Comparison of ENCODE assay signal across 27 mouse cellular contexts in the genomic region with DNA sequence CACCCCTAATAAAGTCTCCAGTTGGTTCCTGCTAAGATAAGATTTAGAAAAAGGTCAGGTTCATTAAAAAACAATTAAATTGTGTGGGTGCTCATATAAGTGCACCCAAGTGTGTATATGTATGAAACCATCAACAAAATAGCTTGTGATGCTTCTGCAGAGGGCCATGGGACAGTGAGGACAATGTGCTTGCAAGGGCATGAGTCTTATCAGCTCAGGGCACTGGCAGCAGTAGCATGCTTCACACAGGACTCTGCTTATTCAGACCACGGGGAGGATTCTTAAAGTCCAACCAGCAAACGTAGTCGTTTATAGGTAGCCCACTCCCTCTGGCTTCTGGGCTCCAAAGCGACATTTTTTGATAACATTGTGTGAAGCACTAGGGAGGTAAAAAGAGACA.
DNase-seq lines count a peak whose midpoint lies in the region; ATAC-seq lines count a peak whose summit lies in the region.
"Had no signal": no experiment of that assay in that cellular context is flagged by ENCODE, and none has a peak within 500 bp of the region (broad histone marks: within the 10 kb centered on the region; RNA-seq: fewer than 3 reads in every experiment).

No protein-coding gene starts in this region.

- H3K9ac ChIP-seq in forebrain, embryonic 11.5 days (ENCODE audit: low read length): no peak overlapping the region
- no peak overlapping the region for H3K9ac ChIP-seq in forebrain, embryonic 15.5 days (replicated peaks)
- no peak overlapping the region for H3K9ac ChIP-seq in hindbrain, embryonic 11.5 days (ENCODE audit: low read depth, low read length)
- H3K9ac ChIP-seq: embryonic facial prominence, embryonic 13.5 days; embryonic facial prominence, embryonic 15.5 days; forebrain, embryonic 13.5 days had no signal

- H3K9me3 ChIP-seq in forebrain, embryonic 11.5 days (ENCODE audit: control insufficient read depth, low read length): no peaks in the 10 kb centered on the region
- H3K9me3 ChIP-seq in forebrain, embryonic 15.5 days: no peaks in the 10 kb centered on the region
- H3K9me3 ChIP-seq in heart, embryonic 10.5 days: no peaks in the 10 kb centered on the region
- H3K9me3 ChIP-seq in hindbrain, embryonic 10.5 days: no peaks in the 10 kb centered on the region
- H3K9me3 ChIP-seq in hindbrain, embryonic 11.5 days (ENCODE audit: control insufficient read depth, low read length): no peaks in the 10 kb centered on the region
- H3K9me3 ChIP-seq: embryonic facial prominence, embryonic 13.5 days; embryonic facial prominence, embryonic 15.5 days; forebrain, embryonic 10.5 days; forebrain, embryonic 13.5 days had no signal

- H3K27ac ChIP-seq in forebrain, embryonic 11.5 days (ENCODE audit: low read depth, low read length): no peak overlapping the region
- no peak overlapping the region for H3K27ac ChIP-seq in forebrain, embryonic 15.5 days (replicated peaks)
- H3K27ac ChIP-seq in heart, embryonic 10.5 days: no peak overlapping the region
- 0 out of 2 replicates have a peak overlapping the region, but pooled peaks have one; percentile 40 for H3K27ac ChIP-seq in hindbrain, embryonic 10.5 days
- H3K27ac ChIP-seq in hindbrain, embryonic 11.5 days (ENCODE audit: low read depth, low read length): no peak overlapping the region
- H3K27ac ChIP-seq: embryonic facial prominence, embryonic 13.5 days; embryonic facial prominence, embryonic 15.5 days; forebrain, embryonic 10.5 days; forebrain, embryonic 13.5 days had no signal

- H3K4me3 ChIP-seq in forebrain, embryonic 11.5 days (ENCODE audit: low read depth, low read length): no peak overlapping the region
- H3K4me3 ChIP-seq in forebrain, embryonic 15.5 days: no peak overlapping the region
- no peak overlapping the region for H3K4me3 ChIP-seq in heart, embryonic 10.5 days
- no peak overlapping the region for H3K4me3 ChIP-seq in hindbrain, embryonic 10.5 days
- H3K4me3 ChIP-seq in hindbrain, embryonic 11.5 days (ENCODE audit: low read depth, low read length): no peak overlapping the region
- H3K4me3 ChIP-seq: embryonic facial prominence, embryonic 13.5 days; embryonic facial prominence, embryonic 15.5 days; erythroblast, embryonic 14.5 days; forebrain, embryonic 10.5 days; forebrain, embryonic 13.5 days had no signal

- ATAC-seq in forebrain, embryonic 11.5 days (replicated peaks; ENCODE audit: low FRiP score): no peak
- no peak for ATAC-seq in forebrain, embryonic 15.5 days (replicated peaks)
- no peak for ATAC-seq in hindbrain, embryonic 11.5 days (ENCODE audit: low FRiP score)
- ATAC-seq: CD4-positive, CD25-positive, alpha-beta regulatory T cell, adult 4 months; forebrain, embryonic 13.5 days; forebrain, embryonic 16.5 days had no signal

- DNase-seq in forebrain, embryonic 11.5 days (ENCODE audit: low spot score): peak; percentile 8
- peak; percentile 66 for DNase-seq in heart, embryonic 10.5 days (ENCODE audit: low spot score)
- no peak for DNase-seq in heart, adult 9 months (ENCODE audit: low spot score in 2 of 2)
- no peak for DNase-seq in hindbrain, embryonic 10.5 days (ENCODE audit: low spot score)
- DNase-seq in hindbrain, embryonic 11.5 days (ENCODE audit: low spot score): no peak
- DNase-seq in testis, postnatal 10 days (ENCODE audit: low spot score): peak; percentile 29
- DNase-seq in testis, postnatal 14 days (ENCODE audit: low spot score): no peak
- DNase-seq: adrenal gland, adult 2 months; adrenal gland, postnatal 10 days; adrenal gland, postnatal 25 days; B cell, adult 2 months; cerebellum, adult 11 months; cerebellum, adult 18-20 months; cerebellum, adult 8-10 months; cerebellum, adult 9-11 months; cerebellum, postnatal 14 days; cerebellum, postnatal 36 days; embryo, embryonic 11 days had no signal

- WGBS in forebrain, embryonic 11.5 days: 81% methylated on average over 4 of the region's 4 CpGs
- WGBS in forebrain, embryonic 15.5 days: 81% methylated on average over 4 of the region's 4 CpGs
- 37% methylated on average over 4 of the region's 4 CpGs for WGBS in heart, embryonic 10.5 days
- 83% methylated on average over 4 of the region's 4 CpGs for WGBS in hindbrain, embryonic 10.5 days
- 73% methylated on average over 4 of the region's 4 CpGs for whole genome bisulfite sequencing in hindbrain, embryonic 11.5 days

- H3K4me1 ChIP-seq in forebrain, embryonic 11.5 days (replicated peaks; ENCODE audit: control insufficient read depth, insufficient read depth, low read length): 0 out of 2 replicates have a peak, but pooled peaks cover 2% of the 10 kb centered on the region
- peaks cover 18% of the 10 kb centered on the region for H3K4me1 ChIP-seq in forebrain, embryonic 15.5 days
- 0 out of 2 replicates have a peak, but pooled peaks cover 5% of the 10 kb centered on the region for H3K4me1 ChIP-seq in heart, embryonic 10.5 days
- peaks cover 50% of the 10 kb centered on the region for H3K4me1 ChIP-seq in hindbrain, embryonic 10.5 days (replicated peaks)
- no peaks in the 10 kb centered on the region; the same call in 1 of the 2 replicates for H3K4me1 ChIP-seq in hindbrain, embryonic 11.5 days (replicated peaks; ENCODE audit: control insufficient read depth, insufficient read depth, low read length)

- H3K4me2 ChIP-seq in forebrain, embryonic 11.5 days (ENCODE audit: low read depth, low read length, severe bottlenecking): no peak overlapping the region
- no peak overlapping the region for H3K4me2 ChIP-seq in forebrain, embryonic 15.5 days (replicated peaks)
- no peak overlapping the region for H3K4me2 ChIP-seq in hindbrain, embryonic 11.5 days (replicated peaks; ENCODE audit: low read depth, low read length)
- H3K4me2 ChIP-seq: embryonic facial prominence, embryonic 13.5 days; embryonic facial prominence, embryonic 15.5 days; forebrain, embryonic 13.5 days had no signal

- H3K27me3 ChIP-seq in forebrain, embryonic 11.5 days (ENCODE audit: control insufficient read depth, insufficient read depth, low read length): no peaks in the 10 kb centered on the region
- no peaks in the 10 kb centered on the region for H3K27me3 ChIP-seq in forebrain, embryonic 15.5 days
- H3K27me3 ChIP-seq in heart, embryonic 10.5 days (ENCODE audit: insufficient read depth, poor library complexity, severe bottlenecking): peaks cover 16% of the 10 kb centered on the region
- H3K27me3 ChIP-seq in hindbrain, embryonic 10.5 days (ENCODE audit: insufficient read depth, poor library complexity, severe bottlenecking): peaks cover 3% of the 10 kb centered on the region
- no peaks in the 10 kb centered on the region for H3K27me3 ChIP-seq in hindbrain, embryonic 11.5 days (ENCODE audit: control insufficient read depth, insufficient read depth, low read length)
- H3K27me3 ChIP-seq: CH12.LX; forebrain, embryonic 13.5 days had no signal

- no peaks in the 10 kb centered on the region for H3K36me3 ChIP-seq in forebrain, embryonic 11.5 days (ENCODE audit: control insufficient read depth, insufficient read depth, low read length)
- H3K36me3 ChIP-seq in forebrain, embryonic 15.5 days: no peaks in the 10 kb centered on the region
- no peaks in the 10 kb centered on the region for H3K36me3 ChIP-seq in heart, embryonic 10.5 days
- no peaks in the 10 kb centered on the region for H3K36me3 ChIP-seq in hindbrain, embryonic 10.5 days
- no peaks in the 10 kb centered on the region for H3K36me3 ChIP-seq in hindbrain, embryonic 11.5 days (ENCODE audit: control insufficient read depth, insufficient read depth, low read length)
- H3K36me3 ChIP-seq: embryonic facial prominence, embryonic 13.5 days; embryonic facial prominence, embryonic 15.5 days; forebrain, embryonic 10.5 days had no signal

Comparison
In these comparisons a context has a peak if more than half of its experiments do, and no peak if none do; other contexts are left out.
1. DNase-seq: peak in forebrain, embryonic 11.5 days (single experiment), heart, embryonic 10.5 days (single experiment) and testis, postnatal 10 days (single experiment); none in heart, adult 9 months (0 of 2), hindbrain, embryonic 10.5 days (single experiment), hindbrain, embryonic 11.5 days (single experiment) and testis, postnatal 14 days (single experiment).